Mouse (Mus musculus) lung, postnatal 0 days (tissue): ENCODE data around the gene Il1r1. TPM values are rescaled to one million over a fixed set of nuclear protein-coding genes. Genes with fewer than 3 reads are reported as not detected.

Experiments
- ATAC-seq: fragments of 200-750 bp; cut with Nextera tagmentation; 2 replicates; pipeline ENCODE4 v1.8.0; 2017; ENCODE audit warnings: moderate library complexity
- DNase-seq: peaks from one replicate; pipeline ENCODE4 v3.0.0-alpha.2; 2016; ENCODE audit warnings: low spot score
- H3K27ac ChIP-seq: fragments of 300-500 bp; sonication (generic); 2 replicates; pipeline ENCODE4 v1.5.1; 2014; ENCODE audit warnings: antibody characterized with exemption, mild to moderate bottlenecking, low read length, mixed read lengths
- H3K27me3 ChIP-seq: fragments of 300-500 bp; sonication (generic); replicated peaks from 2 replicates; pipeline ENCODE4 v1.6.1; 2014; ENCODE audit warnings: low read length, mixed read lengths; ENCODE audit not compliant: insufficient read depth
- H3K36me3 ChIP-seq: fragments of 300-500 bp; sonication (generic); 2 replicates; pipeline ENCODE4 v1.6.1; 2014; ENCODE audit warnings: low read length, mixed read lengths; ENCODE audit not compliant: insufficient read depth
- H3K4me1 ChIP-seq: fragments of 300-500 bp; sonication (generic); 2 replicates; pipeline ENCODE4 v1.6.1; 2014; ENCODE audit warnings: antibody characterized with exemption, low read depth, low read length, mixed read lengths; ENCODE audit not compliant: insufficient read depth
- H3K4me2 ChIP-seq: fragments of 300-500 bp; sonication (generic); replicated peaks from 2 replicates; pipeline ENCODE4 v1.6.1; 2014; ENCODE audit warnings: low read depth, mild to moderate bottlenecking, low read length, moderate library complexity, mixed read lengths
- H3K4me3 ChIP-seq: fragments of 300-500 bp; sonication (generic); 2 replicates; pipeline ENCODE4 v1.5.1; 2014; ENCODE audit warnings: low read depth, low read length
- H3K9ac ChIP-seq: fragments of 300-500 bp; sonication (generic); replicated peaks from 2 replicates; pipeline ENCODE4 v1.6.1; 2014; ENCODE audit warnings: low read depth, mild to moderate bottlenecking
- H3K9me3 ChIP-seq: fragments of 300-500 bp; sonication (generic); 2 replicates; pipeline ENCODE4 v1.6.1; 2016; ENCODE audit warnings: low read length, mixed read lengths
- CTCF ChIP-seq: IDR thresholded peaks from 2 replicates; pipeline ENCODE4 v1.5.1; 2016; ENCODE audit warnings: antibody characterized with exemption, mild to moderate bottlenecking
- EP300 ChIP-seq: IDR thresholded peaks from 2 replicates; pipeline ENCODE4 v1.6.1; 2016; ENCODE audit warnings: antibody characterized with exemption, mild to moderate bottlenecking, control low read depth
- WGBS: fragments of 180-500 bp; shearing (Covaris S2); extraction: QIAGEN DNeasy Blood & Tissue Kit; methylation state at CpG from one replicate; pipeline ENCODE4 v1.1.7; 2014; 5-methylcytosine and 5-hydroxymethylcytosine counted together
- polyA plus RNA-seq: library from polyadenylated mRNA; unstranded; fragments of >200 nt; fragmentation: Nextera tagmentation; extraction: Ambion mirVana; gene quantifications from 2 replicates; pipeline ENCODE4 v1.2.1, GENCODE M21; 2015

Gene Il1r1
- polyA plus RNA-seq, 1 experiment from 2014 or later: 13.5 TPM

GRCm38 (mm10) chr1:40233217-40233616, 8.3 kb downstream of the Il1r1 start:
- Histone ChIP-seq H3K36me3 (no peaks in the 10 kb centered on the region), H3K4me2 (no peak overlapping the region), H3K9me3 (no peaks in the 10 kb centered on the region), H3K4me1 (peaks cover 8% of the 10 kb centered on the region; the same call in 1 of the 2 replicates), H3K9ac (no peak overlapping the region), H3K27ac (peak overlapping the region; percentile 43; the same call in 1 of the 2 replicates), H3K4me3 (no peak overlapping the region), H3K27me3 (no peaks in the 10 kb centered on the region)
- DNase-seq (peak; percentile 84), ATAC-seq (peak; percentile 62)
- 23% methylated on average over 7 of the region's 7 CpGs for WGBS
- TF ChIP-seq CTCF (no peak), EP300 (peak; percentile 59)

GRCm38 (mm10) chr1:40233621-40234020, 8.7 kb downstream of the Il1r1 start:
- Histone ChIP-seq H3K27ac (peak overlapping the region; percentile 43; the same call in 1 of the 2 replicates), H3K4me1 (peaks cover 8% of the 10 kb centered on the region; the same call in 1 of the 2 replicates), H3K36me3 (no peaks in the 10 kb centered on the region), H3K4me2 (no peak overlapping the region), H3K4me3 (no peak overlapping the region), H3K27me3 (no peaks in the 10 kb centered on the region), H3K9ac (no peak overlapping the region), H3K9me3 (no peaks in the 10 kb centered on the region)
- ATAC-seq (no peak), DNase-seq (no peak)
- WGBS: 40% methylated on average over 3 of the region's 3 CpGs
- TF ChIP-seq EP300: no peak
- no peak for TF ChIP-seq CTCF

DNA sequence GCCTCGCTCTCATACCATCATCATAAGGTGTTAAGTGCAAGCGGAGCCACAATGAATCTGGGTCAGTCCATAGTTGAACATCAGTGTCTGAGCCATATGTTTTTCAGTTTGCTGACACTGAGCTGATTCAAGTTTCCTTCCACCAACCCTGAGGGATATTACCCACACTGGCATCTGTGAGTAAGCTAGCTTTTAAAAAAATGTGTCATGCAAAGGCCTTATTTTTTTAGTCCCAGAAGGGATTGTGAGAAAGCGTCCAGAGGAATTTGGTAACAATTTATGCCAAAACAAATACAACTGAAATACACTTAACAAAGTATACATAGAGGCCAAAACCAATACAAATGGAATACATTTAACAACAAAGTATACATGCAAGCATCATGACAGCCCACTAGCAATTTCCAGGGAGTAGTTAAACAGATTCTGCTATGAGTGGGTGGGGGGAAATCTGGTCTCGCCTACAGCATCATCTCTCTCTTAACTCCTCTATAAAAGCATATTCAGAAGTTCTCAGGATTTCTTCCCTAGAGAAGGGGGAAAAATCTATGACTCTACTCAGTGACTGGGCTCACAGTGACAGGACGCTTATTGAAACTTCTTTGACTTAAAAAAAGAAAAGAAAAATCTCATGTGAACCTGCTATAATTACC, 10.8 kb downstream of the Il1r1 start:
- DNase-seq: no peak
- TF ChIP-seq CTCF (no peak), EP300 (no peak)

GRCm38 (mm10) chr1:40236694-40237093, 11.8 kb downstream of the Il1r1 start:
- no peaks in the 10 kb centered on the region for H3K9me3 ChIP-seq
- DNase-seq (peak; percentile 77), ATAC-seq (peak; percentile 72)
- no peak overlapping the region for H3K27ac ChIP-seq
- no peak overlapping the region for H3K4me2 ChIP-seq
- peaks cover 17% of the 10 kb centered on the region; the same call in 1 of the 2 replicates for H3K4me1 ChIP-seq
- H3K4me3 ChIP-seq: no peak overlapping the region
- WGBS: 56% methylated on average over 6 of the region's 6 CpGs
- TF ChIP-seq EP300: peak; percentile 74
- no peak for TF ChIP-seq CTCF
- H3K36me3 ChIP-seq: no peaks in the 10 kb centered on the region
- no peaks in the 10 kb centered on the region for H3K27me3 ChIP-seq
- H3K9ac ChIP-seq: no peak overlapping the region

More for the DNA sequence above, 10.8 kb downstream of the Il1r1 start:
- ATAC-seq: no peak
- WGBS: 80% methylated on average over 5 of the region's 5 CpGs
- H3K4me2 ChIP-seq: no peak overlapping the region
- H3K27ac ChIP-seq: peak overlapping the region; percentile 54; the same call in 1 of the 2 replicates
- H3K9ac ChIP-seq: no peak overlapping the region
- H3K36me3 ChIP-seq: no peaks in the 10 kb centered on the region
- no peak overlapping the region for H3K4me3 ChIP-seq
- H3K4me1 ChIP-seq: peaks cover 8% of the 10 kb centered on the region; the same call in 1 of the 2 replicates
- no peaks in the 10 kb centered on the region for H3K27me3 ChIP-seq
- no peaks in the 10 kb centered on the region for H3K9me3 ChIP-seq

DNA sequence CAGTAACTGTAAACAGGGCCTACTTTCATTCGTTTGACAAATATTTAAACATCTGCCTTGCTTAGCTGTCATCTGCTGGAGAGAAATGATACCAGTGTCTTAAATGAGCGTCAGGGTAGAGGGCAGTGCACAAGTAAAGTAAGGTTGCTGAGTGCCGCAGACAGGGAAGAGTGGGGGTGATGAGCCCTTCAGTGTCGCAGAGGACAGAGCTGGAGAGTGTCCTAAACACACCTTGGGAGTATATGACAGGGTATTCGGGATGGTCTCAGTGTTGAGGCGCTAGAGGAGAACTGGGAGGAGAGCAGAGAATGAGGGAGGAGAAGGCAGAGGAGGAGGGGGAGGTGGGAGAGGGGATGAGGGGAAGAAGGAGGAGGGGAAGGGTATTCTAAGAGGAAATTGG, 12.2 kb downstream of the Il1r1 start:
- Histone ChIP-seq H3K27me3 (no peaks in the 10 kb centered on the region), H3K4me1 (peaks cover 19% of the 10 kb centered on the region; the same call in 1 of the 2 replicates), H3K9me3 (no peaks in the 10 kb centered on the region), H3K4me3 (no peak overlapping the region), H3K4me2 (no peak overlapping the region), H3K36me3 (no peaks in the 10 kb centered on the region), H3K27ac (no peak overlapping the region), H3K9ac (no peak overlapping the region)
- TF ChIP-seq EP300 (no peak), CTCF (no peak)
- 39% methylated on average over 6 of the region's 6 CpGs for WGBS
- ATAC-seq: no peak
- no peak for DNase-seq

GRCm38 (mm10) chr1:40240353-40241092, 15.6 kb downstream of the Il1r1 start:
- TF ChIP-seq CTCF (no peak), EP300 (no peak)
- DNase-seq: no peak
- no peak for ATAC-seq
- no peak overlapping the region for H3K4me3 ChIP-seq
- H3K4me2 ChIP-seq: no peak overlapping the region
- peaks cover 15% of the 10 kb centered on the region; the same call in 1 of the 2 replicates for H3K4me1 ChIP-seq
- H3K27me3 ChIP-seq: no peaks in the 10 kb centered on the region
- 73% methylated on average over 9 of the region's 9 CpGs for WGBS
- H3K27ac ChIP-seq: no peak overlapping the region
- H3K9me3 ChIP-seq: no peaks in the 10 kb centered on the region
- no peaks in the 10 kb centered on the region for H3K36me3 ChIP-seq
- H3K9ac ChIP-seq: no peak overlapping the region
